Mouse (Mus musculus) common myeloid progenitor, adult 5-6 weeks (primary cell): ENCODE measurements around the gene Cyp2j7. TPM values are rescaled to one million over a fixed set of nuclear protein-coding genes. Genes with fewer than 3 reads are reported as not detected.
A peak's percentile ranks its signal among the peaks of the same experiment; 100 is the strongest.
"Not testable (repeated sequence)": the region's sequence is repeated elsewhere in the genome, so short reads cannot be mapped to it uniquely, and the experiment has no call there.

Experiments used
- ATAC-seq: replicated peaks from 2 replicates; pipeline ENCODE4 v1.8.0; 2016; ENCODE audit warnings: low read depth, mild to moderate bottlenecking, moderate TSS enrichment, inconsistent platforms; ENCODE audit not compliant: poor library complexity, severe bottlenecking
- total RNA-seq: library from RNA; stranded (forward); fragments of 200-1000, 187-1606 nt; gene quantifications from 2 replicates; pipeline ENCODE4 v1.2.3, GENCODE M21; 2017

Gene Cyp2j7
- not detected in 2 replicates for total RNA-seq

GRCm38 (mm10) chr4:96236559-96236958, at the start of gene Cyp2j7:
Gene Cyp2j7 (minus strand): TSS chr4:96236659.
- ATAC-seq = no peak

GRCm38 (mm10) chr4:96276896-96277295, 40.4 kb upstream of the Cyp2j7 start:
- ATAC-seq = not testable (repeated sequence)

- ATAC-seq = peak; percentile 86
These were observed 37.4 kb upstream of the Cyp2j7 start for GRCm38 (mm10) chr4:96273907-96274306.

- ATAC-seq = no peak
These were observed 39.8 kb downstream of the Cyp2j7 start for GRCm38 (mm10) chr4:96196701-96197100.

GRCm38 (mm10) chr4:96189321-96189720, 47.1 kb downstream of the Cyp2j7 start:
- ATAC-seq = not testable (repeated sequence)

- ATAC-seq = not testable (repeated sequence)
These were observed 47.8 kb downstream of the Cyp2j7 start for GRCm38 (mm10) chr4:96188671-96189070.

- not testable (repeated sequence) for ATAC-seq
These were observed 48.3 kb downstream of the Cyp2j7 start for GRCm38 (mm10) chr4:96188146-96188545.

GRCm38 (mm10) chr4:96184716-96185115, 51.7 kb downstream of the Cyp2j7 start:
- ATAC-seq = not testable (repeated sequence)

- ATAC-seq = no peak
These were observed 73.6 kb downstream of the Cyp2j7 start for GRCm38 (mm10) chr4:96162839-96163238.

- no peak for ATAC-seq
These were observed 74.9 kb downstream of the Cyp2j7 start for GRCm38 (mm10) chr4:96161575-96161974.

Other genes starting within 250 kb of the Cyp2j7 start
- not detected in 2 replicates for gene Cyp2j13, start 159.1 kb downstream of the Cyp2j7 start, total RNA-seq
- not detected in 2 replicates for gene Cyp2j12, start 95.5 kb downstream of the Cyp2j7 start, total RNA-seq
- not detected in 2 replicates for gene Cyp2j11, start 112.0 kb upstream of the Cyp2j7 start, total RNA-seq